Mouse (Mus musculus) spleen, embryonic (tissue): ENCODE measurements around the gene Cry2.

Experiments
- CTCF ChIA-PET: fragments of 350-600 bp; sonication (Branson Sonifier 250); formaldehyde crosslinking; loops from one replicate; lab custom pipeline; 2022; lab: Charles Lee

The Cry2 gene

DNA sequence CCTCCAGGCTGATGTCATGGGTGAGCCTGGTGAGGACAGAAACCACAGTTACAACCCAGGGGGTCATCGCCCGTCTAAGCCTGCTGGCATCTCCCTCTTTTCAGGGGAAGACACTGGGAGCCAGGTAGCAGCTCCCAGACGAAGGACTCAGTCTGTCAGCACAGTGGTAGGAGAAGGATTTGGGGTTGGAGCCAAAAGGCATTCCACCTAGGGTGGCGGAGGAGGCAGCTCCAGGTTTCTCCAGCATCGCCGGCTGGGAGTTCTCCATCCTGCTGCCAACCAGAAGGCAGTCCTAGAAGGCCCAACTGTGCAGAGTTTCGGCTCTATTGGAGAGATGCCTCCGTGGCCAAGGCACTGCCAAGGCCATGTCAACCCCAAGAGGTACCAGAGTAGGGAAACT lies 42.7 kb downstream of the Cry2 start:
- CTCF ChIA-PET, result no interaction called here

DNA sequence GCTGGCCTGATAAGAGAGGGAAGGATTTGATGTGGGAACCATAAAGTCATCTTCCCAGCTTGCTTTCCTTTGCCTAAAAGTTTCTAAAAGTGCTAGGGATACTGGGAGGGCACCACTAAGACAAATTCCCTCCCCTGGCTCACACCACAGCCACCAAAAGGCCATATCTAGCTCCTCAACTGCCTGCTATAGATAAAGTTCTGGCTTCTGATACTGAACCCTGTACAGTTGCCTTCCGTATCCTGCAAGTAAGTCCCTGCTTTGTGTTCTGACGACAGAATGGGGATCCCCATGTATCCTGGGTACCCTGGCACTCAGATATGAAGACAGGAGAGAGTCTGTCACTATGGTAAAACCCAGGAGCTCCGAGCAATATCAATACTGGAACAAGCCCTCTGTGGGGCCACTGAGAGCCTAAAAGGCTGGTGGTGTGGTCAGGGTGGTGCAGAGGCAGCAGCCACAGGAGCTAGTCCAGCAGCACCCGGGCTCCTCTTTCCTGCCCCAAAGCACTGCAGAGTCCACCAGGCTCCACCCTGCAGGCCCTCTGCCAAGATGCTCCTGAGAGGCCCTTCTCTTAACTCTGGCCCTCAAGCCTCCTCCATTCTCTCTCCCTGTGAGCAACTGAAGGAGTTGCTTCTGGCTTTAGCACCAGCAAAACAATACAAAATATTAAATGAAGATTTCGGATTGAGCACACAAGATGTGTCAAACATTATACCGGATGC lies 43.5 kb downstream of the Cry2 start:
- CTCF ChIA-PET, result no interaction called here

DNA sequence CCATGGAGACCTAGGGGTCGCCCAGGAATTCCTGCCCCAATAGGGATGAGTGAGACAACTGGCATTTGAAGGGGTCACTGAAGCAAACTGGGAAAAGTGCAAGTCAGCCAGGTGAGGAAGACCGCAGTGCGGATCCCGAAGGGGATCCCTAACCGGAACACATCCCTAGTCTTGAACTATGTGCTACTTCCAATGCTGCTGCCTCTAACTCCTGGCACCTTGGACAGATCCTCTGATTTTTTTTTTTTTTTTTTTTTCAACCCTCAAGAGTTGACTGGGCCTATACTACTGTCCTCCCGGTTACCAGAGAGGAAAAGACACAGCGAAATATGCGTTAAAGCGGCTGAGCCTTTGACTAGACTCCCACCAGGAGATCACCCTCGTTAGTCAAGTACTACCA lies 44.2 kb downstream of the Cry2 start:
- CTCF ChIA-PET, result no interaction called here

DNA sequence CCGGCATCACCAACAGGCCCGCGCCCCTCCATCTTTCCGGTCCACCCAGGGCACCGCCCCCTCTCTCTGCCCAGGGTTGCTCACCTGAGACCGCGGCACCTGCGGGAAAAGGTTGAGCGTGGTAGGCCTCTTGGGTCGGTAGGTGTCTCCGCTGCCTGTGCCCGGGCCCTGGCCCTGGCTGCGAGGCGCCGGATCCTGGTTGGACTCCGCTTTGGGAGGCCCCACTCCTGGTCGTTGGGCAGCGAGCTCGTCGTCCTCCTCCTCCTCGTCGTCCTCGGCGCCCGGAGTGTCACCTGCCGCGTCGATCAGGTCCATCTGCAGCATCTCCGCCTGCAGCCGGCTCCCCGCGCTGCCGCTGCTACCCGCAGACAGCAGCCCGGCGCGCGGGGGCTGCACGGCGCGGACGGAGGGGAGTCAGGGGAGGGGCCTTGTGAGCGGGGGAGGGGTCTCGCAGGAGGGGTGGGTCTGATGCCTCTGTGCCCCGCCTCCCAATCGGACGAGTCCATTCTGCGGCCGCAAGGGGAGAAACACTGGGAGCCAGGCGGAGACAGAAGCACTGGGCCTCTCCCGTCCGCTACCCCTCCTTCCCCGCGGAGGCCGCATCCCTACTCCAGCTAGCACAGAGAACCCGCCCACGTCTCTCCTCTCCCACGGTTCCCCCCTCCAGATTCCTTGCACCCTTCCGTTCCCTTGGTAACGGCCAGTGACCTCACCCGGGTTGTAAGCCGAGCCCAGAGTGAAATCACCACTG lies 44.8 kb downstream of the Cry2 start:
- CTCF ChIA-PET, result no interaction called here

DNA sequence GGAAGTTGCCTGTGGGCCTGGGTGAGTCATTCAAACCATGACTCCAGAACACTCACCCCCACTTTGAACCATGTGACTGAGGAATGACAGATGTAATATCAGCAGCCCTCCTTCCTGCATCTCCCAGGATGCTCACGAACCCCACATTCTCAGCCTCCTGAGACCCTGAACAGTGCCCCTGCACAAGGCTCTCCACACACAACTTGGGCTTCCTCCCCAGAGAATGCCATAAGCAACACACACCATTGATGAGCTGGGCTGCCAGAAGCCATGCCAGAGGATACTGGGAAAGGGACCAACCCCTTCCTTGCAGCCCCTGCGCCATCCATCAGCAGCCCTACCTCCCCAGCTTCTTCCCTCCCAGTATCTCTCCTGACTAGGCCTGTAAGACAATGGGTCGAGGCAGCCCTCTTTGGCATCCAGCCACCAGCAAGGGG lies 45.7 kb downstream of the Cry2 start:
- CTCF ChIA-PET, result no interaction called here

DNA sequence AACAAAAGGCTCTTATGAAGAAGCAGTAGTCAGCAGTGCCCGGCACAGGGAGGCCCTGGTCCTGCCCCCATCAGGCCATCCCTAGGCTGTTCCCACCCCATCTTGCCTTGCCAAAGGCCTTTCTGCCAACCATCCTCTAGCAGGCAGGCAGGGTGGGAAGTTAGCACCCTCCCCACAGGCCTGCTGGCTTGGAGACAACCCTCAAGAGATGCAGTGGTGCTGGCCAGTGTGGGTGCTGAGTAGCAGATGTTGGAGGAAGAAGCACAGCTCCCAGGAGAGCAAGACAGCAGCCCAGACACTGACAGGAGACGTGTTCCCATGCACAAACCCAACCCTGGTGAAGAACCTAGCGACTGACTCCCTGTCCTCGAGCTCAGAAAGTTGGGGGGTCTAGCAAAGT lies 46.2 kb downstream of the Cry2 start:
- CTCF ChIA-PET, result no interaction called here

DNA sequence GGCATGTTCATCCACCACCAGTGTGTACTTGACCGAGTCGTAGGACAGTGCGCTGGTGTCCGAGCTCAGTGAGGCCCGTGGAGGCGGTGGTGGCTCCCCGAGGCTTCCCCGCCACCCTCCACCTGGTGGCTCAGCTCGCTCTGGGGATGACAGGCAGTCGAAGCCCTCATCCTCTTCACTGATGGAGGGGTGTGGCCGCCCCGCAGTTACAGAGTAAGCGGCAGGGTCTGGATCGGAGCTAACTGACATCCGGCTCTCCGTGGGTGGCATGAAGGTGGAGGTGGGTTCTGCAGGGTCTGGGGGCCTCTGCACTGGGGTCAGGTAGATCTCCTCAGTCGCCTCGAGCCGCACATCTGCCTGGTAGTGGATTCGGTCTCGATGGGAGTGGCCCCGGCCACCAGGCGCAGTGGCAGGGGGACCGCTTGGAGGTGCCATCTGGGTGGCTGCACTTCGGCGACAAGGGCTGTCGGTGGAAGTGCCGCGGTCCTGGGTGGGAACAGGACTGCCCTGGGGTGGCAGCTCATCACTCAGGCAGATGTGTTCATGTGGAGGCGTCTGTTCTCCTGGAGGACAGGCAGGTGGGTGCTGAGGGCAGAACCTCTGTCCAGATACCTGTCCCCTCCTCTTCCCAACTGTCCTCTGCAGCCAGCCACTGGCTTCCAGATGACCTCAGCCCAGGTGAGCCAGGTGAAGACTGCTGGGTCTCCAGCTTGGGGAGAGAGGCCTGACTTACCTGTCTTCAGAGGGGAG lies 46.8 kb downstream of the Cry2 start:
- CTCF ChIA-PET, result no interaction called here

DNA sequence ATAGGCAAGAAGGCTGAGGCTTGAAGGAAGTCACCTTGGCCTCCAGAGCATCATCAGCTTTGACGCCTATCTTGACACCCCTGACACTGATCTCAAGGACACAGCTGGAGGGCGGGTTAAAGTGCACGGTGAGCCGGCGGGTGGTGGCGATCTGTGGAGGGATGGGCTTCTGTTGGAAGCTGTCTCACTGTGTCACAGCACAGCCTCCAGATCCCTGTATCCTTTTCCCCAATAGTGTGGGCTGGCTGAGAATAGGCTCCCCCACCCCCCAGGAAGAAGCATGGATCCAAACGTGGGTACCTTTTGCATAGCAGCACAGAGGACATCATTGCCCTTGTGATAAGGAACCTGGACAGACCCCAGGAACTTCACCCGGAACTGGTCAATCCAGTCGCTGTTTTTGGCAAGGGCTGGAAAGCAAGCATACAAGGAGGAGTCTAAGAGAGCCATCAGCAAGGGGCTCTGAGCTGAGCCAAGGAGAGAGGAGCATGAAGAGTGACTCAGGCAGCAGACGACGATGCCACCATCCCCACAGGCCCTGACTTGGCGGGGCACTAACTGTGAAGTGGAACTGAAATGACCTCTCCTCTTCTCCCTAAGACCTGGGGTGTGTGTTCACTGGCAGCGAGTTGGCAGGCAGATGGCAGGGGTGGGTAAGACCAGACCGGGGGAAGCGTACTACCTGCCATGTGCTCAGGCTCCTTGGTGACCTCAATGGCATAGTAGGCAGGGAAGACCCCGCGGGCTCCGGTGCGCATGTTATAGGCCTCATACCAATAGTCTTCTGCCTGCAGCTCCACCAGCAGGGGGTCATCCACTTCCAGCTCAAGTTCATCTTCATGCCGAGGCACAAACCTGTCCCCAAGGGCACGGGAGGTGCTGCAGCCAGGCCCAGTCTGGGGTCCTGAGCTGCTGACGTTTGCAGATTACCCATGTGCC lies 48.5 kb downstream of the Cry2 start:
- CTCF ChIA-PET, result interaction anchor here (0.6 kb wide), 1 partner anchor 87 kb away, joined by 3 read pairs; no protein-coding TSS in a partner anchor

DNA sequence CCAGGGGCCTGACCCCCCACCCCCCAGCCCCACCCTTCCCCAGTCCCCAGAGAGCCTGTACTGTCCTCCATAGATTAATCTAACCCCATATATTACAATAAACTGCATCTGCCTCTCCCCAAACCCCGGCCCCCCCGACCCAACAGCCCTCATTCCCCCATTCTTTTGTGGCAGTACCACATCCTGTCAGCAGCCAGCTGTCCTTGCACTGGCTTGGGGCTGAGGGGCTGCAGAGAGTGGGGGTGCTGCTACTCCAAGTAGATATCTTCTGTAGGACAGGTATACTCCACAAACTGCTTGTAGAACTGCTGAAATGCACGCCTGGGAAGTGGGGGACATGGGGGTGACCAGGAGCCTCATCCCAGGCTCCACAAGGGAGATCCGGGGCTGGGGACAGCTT lies 49.7 kb downstream of the Cry2 start:
- CTCF ChIA-PET, result no interaction called here

DNA sequence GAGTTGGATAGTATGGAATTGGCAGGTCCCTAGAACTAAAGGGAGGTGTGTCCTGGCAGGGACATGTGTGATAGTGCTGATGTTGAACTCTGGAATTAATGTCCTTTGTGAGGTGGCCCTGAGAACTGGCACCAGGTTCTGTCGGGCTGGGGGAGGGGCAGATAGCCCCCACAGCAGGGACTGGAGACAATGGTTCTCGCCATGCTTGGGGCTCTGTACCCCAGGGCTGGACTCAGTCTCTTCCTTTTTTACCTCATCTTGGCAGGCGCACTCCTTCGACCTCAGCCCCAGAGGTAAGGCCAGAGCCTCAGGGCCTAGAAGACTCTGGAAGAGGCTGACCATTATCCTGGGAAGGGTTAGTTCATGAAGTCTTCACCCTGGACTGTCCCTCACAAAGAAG lies 51.1 kb downstream of the Cry2 start:
- CTCF ChIA-PET, result no interaction called here

DNA sequence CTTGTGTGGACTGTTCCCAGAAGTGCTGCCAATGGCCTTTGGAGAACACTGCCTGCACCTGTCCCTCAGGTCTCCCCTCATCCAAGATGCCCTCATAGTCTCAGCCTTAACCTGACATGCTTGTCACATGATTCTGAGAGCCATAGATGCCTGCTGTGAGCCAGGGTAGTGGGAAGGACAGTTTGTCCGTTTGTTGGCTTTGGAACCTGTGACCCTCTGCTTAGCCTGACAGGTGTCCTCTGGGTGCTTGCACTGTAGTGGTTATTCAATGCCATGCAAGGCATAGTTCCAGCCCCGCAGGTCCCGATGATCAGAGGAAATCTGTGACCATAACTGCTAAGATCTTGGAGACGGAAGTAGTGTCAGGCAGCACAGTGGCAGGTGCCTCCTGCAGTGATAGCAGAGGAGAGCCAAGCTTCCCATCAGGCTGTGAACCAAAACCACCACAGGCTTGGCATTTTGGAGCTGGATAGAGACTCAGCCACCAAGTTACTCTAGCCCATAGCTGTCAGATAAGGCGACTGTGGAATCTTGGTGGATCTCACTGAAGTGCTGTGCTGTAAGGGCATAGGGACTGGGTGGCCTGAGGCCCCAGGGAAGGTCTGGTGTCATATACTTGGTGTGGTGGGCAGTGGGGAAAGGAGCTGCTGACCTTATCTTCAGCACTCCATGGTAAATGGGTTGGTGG lies 51.8 kb downstream of the Cry2 start, which contains the start of gene 1700029I15Rik:
1700029I15Rik (plus strand) TSS at position 638 of the 688 bp plus-strand sequence.
- CTCF ChIA-PET, result no interaction called here

DNA sequence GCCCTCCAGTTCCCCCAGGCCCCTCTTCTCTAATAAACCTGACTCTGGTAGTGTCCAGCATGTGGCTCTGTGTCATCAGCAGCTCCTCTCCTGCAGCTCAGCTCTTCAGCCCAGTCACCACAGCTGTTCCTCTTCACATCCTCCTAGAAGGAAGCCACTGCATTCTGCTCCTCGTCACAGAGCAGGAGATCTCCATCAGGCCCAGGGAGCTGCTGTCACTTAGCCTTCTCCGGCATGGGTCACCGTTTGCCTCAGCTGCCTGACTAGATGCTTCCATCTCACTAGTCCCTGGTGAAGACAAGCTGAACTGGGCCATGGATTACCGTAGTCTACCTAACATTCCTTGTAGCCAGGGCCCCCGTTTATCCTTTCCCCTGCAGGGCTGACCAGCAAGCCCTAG lies 52.7 kb downstream of the Cry2 start:
- CTCF ChIA-PET, result interaction anchor here (0.7 kb wide), 1 partner anchor 418 kb away, joined by 6 read pairs; no protein-coding TSS in a partner anchor

DNA sequence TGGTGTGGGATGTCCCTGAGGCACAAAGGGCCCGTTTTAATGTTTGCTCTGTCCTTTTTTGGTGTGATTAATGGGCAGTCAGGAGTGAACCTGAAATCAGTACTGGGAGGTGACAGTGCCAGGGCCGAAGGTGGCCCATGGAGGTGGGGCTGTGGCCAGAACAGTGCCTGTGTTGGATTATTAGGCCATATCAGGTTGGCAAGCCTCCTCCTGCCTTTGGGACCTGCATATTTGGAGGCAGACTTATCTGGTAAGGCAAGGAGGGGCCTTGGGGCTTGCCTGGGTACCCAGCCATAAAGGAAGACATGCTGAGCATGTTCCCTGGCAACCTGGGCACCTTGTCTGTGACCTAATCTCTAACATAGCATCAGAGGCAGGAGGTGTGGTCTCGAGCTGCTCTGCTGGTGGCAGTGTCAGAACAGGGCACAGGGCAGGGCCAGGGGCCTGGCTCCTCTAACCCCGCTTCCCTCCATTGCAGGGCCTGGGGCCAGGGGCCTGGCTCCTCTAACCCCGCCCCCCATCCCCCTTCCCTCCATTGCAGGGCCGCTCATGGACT lies 53.3 kb downstream of the Cry2 start:
- CTCF ChIA-PET, result interaction anchor here (0.6 to 0.7 kb wide), 2 partner anchors 417 to 1163 kb away, joined by 6 to 8 read pairs; no protein-coding TSS in a partner anchor

DNA sequence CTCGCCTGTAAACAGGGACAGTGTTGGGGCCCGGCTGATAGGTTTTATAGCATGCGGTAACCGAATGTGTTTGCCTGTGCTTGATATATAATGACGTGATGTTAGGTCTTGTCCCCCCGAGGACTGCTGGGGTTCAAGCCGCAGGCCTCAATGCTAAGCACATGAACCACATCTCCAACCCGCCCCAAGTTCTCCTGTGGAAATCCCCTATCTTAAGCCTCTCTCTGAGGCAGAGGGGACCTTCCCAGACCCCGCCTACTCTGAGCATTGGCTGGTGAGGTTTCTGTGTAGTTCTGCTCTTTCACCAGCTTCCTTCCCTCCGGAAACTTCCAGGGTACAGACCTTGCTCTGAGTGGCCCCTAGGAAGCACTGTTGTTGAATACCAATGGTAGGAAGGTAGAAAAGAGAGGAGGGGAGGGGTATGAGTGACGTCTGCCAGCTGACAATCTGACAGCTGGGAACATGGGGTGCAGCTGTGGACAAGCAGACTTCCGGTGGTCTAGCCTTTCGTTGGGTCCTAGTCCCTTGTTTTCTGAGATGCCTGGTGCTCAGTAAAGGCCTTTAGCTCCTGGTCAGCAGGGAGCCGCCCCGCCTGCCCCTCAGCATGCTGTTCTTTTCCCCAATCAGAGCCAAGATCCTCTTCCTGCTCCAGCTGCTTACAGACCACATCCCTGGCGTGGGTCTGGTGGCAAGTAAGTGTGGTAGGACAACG lies 53.9 kb downstream of the Cry2 start:
- CTCF ChIA-PET, result interaction anchor here (0.6 kb wide), 1 partner anchor 1163 kb away, joined by 8 read pairs; no protein-coding TSS in a partner anchor

DNA sequence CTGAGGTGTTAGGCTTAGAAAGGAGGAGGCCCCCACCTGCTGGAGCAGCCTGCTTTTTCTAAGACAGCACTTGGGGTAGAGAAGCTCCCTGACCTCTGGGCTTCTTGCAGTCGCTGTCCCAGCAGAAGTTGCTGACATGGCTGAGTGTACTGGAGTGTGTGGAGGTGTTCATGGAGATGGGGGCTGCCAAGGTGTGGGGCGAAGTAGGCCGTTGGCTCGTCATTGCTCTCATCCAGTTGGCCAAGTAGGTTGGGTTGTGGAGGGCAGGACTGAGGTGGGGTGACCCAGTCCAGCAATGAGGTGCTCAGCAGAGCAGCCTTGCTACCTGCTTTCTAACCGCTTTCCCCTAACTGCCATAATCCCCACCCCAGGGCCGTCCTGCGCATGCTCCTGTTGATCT lies 56.5 kb downstream of the Cry2 start:
- CTCF ChIA-PET, result no interaction called here

DNA sequence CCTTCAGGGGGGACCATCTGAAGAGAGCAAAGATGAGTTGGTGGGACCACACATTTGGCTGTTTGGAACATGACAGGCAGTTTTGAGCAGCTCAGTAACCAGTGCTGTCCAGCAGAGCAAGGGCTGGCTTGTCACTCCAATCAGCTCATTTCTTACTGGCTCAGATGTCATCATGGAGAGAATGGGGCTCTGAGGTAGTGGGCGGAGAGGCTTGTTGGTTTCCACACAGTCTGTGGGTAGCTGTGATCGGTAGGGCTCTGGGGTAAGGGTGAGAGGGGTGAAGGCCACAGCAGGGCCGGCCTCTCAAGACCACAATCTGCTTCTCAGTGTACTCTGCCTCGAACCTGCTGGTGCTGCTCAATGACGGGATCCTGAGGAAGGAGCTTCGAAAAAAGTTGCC lies 57.5 kb downstream of the Cry2 start:
- CTCF ChIA-PET, result interaction anchor here (0.9 kb wide), 1 partner anchor 110 kb away, joined by 5 read pairs; no protein-coding TSS in a partner anchor

DNA sequence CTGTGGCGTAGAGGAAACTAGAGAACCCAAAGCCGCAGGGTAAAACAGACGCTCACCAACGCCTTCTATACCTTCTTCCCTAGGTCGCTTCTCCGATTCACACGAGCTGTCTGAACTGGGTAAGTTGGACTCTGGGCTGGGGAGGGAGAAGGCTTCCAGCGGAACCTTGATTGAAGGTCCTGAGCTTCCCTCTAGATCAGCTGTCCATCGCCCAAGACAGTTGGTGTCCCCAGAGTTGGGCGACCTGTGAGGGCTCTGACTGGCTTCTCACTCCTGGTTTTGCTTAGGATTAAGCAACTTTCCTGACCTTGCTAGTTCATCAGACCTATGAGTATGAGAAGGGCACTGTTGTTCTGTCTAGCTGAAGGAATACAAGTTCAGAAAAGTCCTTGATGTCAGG lies 58.1 kb downstream of the Cry2 start:
- CTCF ChIA-PET, result no interaction called here

DNA sequence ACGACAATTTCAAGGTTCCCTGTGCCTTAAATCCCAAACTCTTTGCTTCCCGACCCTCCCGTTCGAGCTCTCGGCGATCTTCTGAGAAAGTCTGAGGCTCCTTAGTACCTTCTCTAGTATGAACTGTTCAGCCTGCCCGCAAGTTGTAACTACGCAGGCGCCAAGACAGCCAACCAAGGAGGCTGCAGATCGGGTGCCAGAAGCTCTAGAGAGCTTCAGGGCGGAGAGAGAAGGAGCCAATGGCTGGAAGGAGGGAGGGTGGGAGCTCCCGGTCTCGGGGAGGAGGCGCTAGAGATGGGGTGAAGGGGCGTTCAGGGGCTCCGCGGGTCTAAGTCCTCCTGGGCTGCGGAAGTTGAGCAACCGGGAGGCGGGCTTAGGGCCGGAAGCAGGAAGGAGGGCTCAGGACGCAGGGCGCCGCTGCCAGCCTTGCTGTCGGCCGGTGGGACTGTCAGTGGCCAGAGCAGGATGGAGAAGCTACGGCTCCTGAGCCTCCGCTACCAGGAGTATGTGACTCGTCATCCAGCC lies 58.7 kb downstream of the Cry2 start:
- CTCF ChIA-PET, result interaction anchor here (0.6 kb wide), 1 partner anchor 317 kb away, joined by 11 read pairs; no protein-coding TSS in a partner anchor

DNA sequence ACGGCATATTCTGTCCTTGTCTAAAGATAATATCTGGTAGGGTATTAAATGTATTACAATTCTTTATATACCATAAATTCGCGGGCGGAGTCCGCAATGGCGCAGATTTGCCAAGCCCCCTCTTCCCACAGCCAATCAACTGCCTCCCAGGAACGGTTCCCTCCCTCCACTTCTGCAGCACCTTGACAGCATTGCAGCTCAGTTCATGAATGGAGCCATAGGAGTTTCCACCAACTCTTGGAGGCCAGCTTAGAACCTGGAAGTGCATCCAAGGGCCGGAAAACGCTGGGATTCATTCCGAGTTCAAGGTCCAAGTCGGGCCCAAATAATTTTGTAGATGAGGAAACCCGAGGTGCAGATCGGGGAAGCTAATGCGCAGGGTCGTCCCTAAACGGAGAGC lies 59.3 kb downstream of the Cry2 start, which contains the start of the genes Pex16 and Large2:
Pex16 (plus strand) TSS at position 163 of the 400 bp plus-strand sequence.
Large2 (minus strand) TSS at position 356 of the 400 bp plus-strand sequence.
- CTCF ChIA-PET, result interaction anchor here (0.6 kb wide), 4 partner anchors 89 to 390 kb away, joined by 3 to 15 read pairs (median 7); no protein-coding TSS in a partner anchor
